Mouse (Mus musculus): ENCODE measurements at regions not wholly inside any gene's neighbourhood (a gene's known extent, or its start where the extent isn't known, plus 50 kb on each side); places are given as distances from the start of the nearest gene placed in this dataset.
A peak's percentile ranks its signal among the peaks of the same experiment; 100 is the strongest.

DNA sequence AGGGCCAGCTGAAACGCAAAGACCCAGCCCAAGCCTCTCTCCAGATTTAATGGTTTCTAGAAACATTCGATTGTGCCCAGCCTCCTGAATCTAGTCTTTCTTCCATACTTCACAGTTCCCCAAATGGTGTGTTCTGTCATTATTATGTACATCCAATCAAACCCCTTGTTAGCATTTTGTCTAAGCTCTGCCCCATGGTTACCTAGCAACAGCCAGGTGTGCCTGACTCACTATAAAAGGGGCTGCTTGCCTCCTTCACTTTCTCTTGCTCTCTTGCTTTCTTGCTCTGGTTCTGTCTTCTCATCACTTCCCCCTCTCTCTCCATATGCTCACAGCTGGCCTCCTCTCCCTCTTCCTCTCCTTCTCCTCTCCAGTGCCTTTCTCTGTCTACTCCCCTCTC, 217.8 kb downstream of the Phlda1 start:
- ATAC-seq (replicated peaks; ENCODE audit: low read depth, poor library complexity, severe bottlenecking): no peak

DNA sequence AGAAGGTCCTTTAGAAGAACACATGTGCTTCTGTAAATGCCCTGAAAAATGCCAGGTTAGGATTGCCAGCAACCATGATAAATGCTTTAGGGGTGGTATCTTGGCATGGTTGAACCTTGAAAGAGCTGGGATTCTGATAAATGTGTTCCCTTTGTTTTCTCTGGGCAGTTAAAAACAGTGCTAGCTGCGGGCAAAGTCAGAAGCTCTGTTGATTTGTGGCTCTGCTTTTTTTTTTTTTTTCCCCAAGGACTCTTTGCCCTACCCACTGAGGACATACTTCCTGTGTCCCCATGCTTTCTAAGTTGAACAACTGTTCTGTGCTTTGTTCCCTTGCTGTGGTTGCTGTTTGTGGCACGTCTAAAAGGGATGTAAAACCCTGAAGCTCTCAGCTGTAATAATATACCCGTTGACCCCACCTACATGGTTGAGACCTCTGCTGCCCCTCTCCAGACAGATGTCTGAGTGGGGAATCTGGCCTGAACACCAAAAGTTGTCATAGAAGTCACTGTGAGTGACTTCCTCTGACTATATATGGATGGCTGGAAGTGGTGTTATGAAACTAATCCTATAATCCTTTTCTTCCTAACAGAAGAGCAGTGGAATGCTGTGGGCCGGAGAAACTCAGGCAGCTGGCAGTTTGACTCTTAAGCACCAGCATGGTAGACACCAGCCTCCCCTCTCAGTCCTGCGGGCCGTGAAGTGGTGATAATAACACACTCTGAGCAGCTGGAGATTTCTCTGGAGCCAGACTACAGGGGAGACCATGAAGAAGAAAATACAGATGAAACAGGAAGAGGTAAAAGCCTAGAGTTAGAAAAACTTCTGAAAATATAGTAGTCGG, 218.7 kb downstream of the Phlda1 start:
- peak; percentile 57 for ATAC-seq (replicated peaks; ENCODE audit: low read depth, poor library complexity, severe bottlenecking)

DNA sequence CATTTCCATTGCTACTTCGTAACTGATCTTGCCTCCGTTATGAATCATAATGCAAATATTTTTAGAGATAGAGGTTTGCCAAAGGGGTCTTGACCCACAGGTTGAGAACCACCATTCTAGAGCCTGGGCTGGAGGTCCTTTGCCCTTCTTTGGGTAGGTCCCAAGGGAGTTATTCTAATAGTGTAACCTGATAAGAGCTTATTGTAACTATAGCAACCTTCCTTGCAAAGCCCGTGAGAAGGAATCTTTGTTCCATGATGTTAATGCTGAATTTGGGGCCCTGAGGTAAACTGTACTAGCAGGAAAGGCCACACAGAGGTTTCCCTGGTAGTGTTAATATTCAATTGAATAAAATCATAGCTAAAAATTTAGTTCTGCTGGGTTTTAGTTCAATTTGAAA, 229.9 kb downstream of the Phlda1 start:
- no peak for ATAC-seq (replicated peaks; ENCODE audit: low read depth, poor library complexity, severe bottlenecking)

DNA sequence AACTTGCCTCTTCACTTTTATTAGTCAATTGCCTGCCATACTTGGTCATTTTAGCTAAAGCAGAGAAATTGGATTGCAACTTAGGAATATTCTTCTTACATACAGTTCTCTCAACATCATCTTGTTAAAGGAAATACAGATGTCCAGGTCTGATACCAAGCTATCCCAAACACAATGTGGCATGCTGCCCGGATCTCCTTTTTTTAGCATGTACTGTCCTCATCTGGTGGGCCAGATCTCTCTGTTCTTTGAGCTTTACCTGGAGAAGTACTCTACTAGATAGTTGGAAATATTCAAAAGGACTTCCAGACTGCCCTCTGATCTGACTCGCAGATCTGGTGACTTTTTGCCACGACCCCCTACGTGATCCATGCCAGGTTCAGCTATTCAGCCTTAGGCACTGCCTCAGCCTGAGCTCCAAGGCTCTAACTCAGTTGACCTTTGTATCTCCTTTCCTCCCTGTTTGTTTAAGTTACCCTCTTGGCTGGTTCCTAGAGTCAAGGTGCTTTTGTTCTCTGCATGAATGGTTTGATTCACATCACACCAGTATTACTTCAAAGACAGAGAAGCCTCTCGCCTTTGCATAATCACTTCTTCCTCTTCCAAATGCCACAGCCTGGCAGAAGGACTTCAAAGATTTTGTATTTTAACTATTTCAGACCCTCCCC, 232.9 kb upstream of the Krr1 start:
- 0 out of 2 replicates have a peak, but pooled peaks have one; percentile 29 for ATAC-seq (replicated peaks; ENCODE audit: low read depth, poor library complexity, severe bottlenecking)

DNA sequence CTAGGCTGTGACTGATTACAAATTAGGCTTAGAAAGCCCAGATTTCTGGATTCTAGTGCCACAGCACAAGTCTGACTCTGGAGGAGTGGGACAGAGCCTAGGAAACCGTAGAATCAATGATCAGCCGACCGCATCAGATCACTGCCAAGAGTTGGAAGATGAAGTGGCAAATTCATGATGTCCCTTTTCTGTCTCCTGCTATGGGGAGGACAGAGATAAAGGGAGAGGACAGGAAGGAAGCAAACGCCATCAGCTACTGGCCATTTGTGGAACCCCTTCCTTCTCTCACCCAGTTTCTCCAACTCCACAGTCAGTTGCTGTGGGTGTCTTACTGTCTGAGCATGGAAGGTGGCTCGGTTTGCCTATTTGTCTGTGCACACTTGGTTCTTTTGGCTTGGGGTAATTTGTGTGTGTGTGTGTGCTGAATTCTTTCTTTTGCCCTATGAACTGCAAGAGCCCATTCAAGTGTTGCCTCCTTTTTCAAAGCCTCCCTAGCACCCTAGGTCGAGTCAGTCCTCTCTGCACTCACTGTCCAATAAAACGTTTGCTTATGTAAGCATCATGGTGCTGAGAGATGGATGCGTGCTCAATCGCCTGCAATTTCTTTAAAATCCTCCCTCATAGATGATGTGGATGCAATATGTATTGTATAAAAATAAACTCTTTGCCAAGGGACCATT, 231.7 kb upstream of the Krr1 start:
- ATAC-seq (replicated peaks; ENCODE audit: low read depth, poor library complexity, severe bottlenecking): no peak

DNA sequence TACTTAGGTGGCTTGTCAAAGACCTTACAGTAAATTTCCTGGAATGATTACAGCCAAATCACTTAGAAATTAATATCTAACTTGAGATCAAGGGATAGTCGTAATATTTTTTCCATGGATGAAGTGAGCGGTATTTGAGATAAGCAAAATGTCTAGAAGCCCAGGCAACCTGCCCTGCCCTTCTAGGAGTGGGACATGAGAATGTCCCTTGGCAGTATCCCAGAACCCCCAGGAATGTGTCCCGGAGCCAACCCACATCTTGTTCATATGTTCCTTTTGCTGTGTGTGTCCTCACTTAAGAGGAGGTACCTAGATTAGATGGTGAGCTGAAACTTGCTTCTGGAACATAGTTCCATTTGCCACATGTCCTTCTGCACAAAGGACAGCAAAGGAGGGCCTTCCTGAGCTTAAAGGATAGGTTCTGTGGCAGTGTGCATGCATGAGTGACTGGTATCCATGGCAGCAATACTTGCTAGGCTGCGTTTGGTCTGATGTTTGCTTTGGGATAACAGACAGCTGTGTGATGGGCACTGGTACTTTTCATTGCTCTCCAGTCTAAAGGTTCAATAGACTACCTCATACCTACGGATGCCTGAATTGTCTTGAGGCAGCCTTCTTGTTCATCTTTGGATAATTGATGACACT, 231.0 kb upstream of the Krr1 start:
- ATAC-seq (replicated peaks; ENCODE audit: low read depth, poor library complexity, severe bottlenecking): no peak

DNA sequence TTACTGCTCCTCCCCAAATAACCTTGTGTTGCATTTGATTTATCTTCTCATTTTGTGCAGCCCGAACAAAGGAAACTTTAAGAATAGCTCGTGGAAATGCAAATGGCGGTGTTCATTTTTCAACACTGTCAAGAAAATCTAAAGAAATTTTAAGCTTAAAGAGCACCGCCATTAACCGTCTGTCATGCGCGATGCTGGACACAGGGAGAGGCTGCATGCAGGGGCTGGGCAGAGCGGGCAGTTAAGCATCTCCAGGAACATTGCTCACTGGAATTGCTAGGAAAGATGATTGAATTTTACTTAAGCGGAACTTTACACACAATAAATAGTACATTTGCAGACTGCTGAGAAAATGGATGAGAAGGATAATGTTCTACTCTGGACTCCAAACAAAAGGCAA, 229.2 kb upstream of the Krr1 start:
- no peak for ATAC-seq (replicated peaks; ENCODE audit: low read depth, poor library complexity, severe bottlenecking)

DNA sequence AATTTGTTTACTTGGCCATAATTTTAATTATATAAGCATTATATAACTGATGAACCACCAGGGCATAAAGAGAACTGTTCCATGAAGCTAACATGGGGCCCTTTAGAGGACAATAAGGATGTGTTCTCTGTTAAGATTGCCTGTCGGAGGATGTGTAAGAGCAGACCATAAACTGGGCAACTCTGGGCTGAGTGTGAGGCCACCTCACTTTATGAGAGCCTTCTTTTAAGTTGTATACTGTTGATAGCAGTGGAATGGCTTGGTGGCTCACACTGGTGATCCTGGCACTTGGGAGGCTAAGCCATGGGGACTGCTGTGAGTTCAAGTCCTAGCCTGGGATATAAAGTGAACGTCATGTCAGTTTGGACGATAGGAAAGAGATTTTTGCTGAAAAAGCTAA, 227.3 kb upstream of the Krr1 start:
- ATAC-seq (replicated peaks; ENCODE audit: low read depth, poor library complexity, severe bottlenecking): no peak

DNA sequence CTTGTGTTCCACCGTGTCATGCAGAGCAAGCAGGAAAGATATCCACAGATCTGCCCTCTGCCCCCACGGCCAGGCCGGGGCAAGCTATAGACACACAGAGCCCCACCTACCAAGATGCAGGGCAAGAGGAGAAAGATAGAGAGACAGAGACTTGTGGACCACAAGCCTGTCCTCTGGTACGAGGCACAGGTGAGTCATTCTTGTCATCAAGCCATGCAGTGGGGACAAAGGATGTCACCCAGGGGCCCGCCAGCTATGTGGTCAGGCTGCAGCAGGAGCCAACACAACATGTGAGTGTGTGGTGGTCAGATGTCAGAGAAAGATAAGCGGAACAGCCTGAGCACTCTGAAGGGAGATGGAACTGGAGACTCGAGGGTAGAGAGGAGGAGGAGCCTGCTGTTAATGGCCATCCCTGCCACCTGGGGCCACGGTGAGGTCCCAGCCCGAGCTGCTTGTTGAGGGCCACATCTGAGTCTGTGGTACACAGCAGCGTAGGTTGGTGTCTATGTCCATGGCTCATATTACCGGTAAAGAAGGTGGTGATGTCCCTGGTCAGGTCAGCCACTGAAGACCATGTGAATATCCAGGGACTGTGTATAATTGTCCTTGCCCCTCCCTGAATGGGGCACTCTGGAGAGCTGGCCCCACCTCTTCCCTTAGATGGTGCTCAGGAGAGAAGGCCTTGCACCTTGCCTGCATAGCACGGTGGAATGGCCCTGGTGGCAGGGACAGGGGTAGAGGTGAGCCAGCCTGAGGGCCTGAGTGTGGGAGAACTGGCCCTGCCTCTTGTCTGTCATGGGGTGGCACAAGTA, 226.2 kb upstream of the Krr1 start:
- peak; percentile 92 for ATAC-seq (replicated peaks; ENCODE audit: low read depth, poor library complexity, severe bottlenecking)

DNA sequence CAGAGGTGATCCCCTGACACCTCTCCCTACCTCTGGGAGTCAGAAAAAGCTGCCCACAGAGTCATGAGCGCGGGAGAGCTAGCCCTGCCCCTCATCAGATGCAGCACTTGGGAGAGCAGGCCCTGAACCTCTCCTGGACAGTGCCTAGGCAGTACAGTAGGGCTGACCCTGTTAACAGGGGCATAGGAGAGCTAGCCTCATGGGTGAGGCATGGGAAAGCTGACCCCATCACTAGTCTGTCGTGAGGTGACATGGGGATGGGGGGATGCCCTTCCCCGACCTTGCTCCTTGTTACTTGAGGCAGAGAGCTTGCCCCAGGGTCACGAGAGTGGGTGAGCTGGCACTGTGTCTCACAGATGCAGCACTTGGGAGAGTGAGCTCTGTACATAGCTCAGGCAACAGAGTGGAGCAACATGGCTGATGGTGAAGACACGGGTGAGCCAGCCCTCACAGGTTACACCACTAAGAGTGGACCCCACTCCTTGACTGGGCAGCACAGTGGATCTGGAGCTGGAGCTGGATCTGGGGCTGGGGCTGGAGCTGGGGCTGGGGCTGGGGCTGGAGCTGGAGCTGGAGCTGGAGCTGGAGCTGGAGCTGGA, 225.5 kb upstream of the Krr1 start:
- ATAC-seq (replicated peaks; ENCODE audit: low read depth, poor library complexity, severe bottlenecking): no peak

DNA sequence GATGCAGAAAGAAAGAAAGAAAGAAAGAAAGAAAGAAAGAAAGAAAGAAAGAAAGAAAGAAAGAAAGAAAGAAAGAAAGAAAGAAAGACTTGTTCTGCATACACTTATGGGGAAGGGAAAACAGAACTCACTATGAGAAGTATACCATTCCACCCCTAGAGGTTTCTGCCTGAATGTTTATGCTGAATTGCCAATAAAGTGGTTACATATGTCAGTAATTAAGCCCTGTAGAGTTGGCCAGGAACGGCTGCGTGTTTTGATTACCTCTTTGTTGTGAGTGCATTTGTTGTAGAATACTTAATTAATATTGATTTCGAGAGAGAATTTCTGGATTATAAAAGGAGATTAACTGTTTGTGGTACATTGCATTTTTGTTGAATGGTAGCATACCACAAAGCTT, 224.0 kb upstream of the Krr1 start:
- no peak for ATAC-seq (replicated peaks; ENCODE audit: low read depth, poor library complexity, severe bottlenecking)

DNA sequence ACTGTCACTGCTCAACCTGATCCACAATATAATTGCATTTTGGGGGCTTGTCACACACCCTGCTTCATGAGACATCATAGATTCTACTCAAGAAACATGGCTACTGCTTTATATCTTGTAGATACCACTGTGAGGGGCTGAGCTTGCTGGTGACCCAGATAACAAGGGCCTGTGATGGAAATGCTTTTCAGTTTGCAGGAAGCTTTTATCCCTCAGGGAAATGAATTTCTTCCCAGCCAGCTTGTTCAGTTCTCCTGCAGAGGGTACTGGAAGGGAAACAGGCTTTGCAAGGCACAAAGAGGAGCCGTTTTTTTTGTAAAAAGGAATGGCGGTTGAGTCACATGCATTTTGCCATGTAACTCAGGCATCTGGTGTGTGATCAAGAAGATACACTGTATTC, 218.8 kb upstream of the Krr1 start:
- no peak for ATAC-seq (replicated peaks; ENCODE audit: low read depth, poor library complexity, severe bottlenecking)

DNA sequence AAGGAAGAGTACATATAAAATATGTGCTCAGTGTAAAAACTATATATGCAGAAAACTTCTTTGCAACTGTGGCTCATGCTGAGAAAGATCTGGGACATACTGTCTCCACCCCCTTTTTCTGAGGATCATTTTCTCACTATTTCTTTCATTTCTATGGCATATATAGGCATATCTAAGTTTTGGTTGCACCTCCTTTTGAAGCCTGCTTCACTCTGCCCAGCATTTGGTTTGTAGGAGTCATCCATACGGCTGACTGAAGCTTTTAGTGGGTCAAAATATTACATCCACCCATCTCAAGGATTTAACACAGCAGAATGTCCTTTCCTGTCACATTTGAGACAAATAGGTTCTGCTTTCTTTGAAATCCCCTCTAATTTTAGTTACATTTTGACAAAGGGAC, 216.5 kb upstream of the Krr1 start:
- no peak for ATAC-seq (replicated peaks; ENCODE audit: low read depth, poor library complexity, severe bottlenecking)

DNA sequence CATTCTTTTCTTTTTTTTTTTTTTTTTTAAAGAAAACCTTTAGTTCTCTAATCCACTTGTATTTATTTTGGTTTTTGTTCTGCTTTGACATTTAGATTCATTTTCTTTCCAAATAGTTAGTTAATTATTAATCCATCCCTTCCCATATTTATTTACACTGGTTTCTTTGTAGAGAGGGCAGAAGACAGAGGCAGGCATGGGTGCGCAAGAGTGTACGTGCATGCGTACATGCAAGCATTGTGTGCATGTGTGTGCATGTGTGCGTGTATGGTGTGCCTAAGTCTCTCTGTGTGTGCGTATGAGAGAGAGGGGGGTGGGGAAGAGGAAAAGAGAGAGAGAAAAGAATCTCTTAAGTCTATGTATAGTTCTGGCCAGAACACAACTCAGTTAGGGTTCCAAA, 215.9 kb upstream of the Krr1 start:
- no peak for ATAC-seq (replicated peaks; ENCODE audit: low read depth, poor library complexity, severe bottlenecking)

DNA sequence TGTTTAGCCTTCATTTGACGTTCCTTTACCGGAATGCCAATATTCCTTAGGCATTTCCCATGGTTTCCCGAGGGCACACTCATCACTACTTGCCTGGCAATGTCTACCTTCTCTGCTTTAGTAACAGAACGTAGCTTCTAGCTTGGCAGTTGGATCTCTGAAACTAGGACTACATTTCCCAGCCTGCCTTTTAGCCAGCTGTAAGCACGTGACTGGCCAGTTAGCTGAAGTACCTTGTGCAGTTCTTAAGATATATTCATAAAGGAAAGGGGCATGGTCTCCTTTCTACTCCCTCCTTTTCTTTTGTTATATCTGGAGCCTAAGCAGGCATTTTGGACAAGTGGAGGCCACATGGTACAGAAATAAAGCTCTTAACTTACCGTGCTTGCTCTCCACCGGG, 214.8 kb upstream of the Krr1 start:
- ATAC-seq (replicated peaks; ENCODE audit: low read depth, poor library complexity, severe bottlenecking): no peak

DNA sequence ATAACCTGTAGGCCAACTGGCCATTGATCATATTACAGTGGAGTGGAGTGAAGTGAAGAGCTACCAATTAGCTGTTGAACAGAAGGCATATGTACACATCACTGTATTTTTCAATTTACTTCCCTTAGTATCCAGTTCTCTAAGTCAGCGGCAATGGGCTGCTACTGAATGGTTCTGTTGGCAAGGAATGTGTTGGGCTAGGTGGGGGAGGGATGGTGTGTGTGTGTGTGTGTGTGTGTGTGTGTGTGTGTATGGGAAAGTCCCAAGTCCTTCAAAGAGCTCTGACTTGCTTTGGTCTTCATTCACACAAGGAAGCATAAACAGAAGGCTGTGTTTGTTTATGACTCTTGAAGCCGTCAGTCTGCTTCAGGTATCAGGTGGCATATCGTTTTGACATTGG, 213.0 kb upstream of the Krr1 start:
- ATAC-seq (replicated peaks; ENCODE audit: low read depth, poor library complexity, severe bottlenecking): no peak

DNA sequence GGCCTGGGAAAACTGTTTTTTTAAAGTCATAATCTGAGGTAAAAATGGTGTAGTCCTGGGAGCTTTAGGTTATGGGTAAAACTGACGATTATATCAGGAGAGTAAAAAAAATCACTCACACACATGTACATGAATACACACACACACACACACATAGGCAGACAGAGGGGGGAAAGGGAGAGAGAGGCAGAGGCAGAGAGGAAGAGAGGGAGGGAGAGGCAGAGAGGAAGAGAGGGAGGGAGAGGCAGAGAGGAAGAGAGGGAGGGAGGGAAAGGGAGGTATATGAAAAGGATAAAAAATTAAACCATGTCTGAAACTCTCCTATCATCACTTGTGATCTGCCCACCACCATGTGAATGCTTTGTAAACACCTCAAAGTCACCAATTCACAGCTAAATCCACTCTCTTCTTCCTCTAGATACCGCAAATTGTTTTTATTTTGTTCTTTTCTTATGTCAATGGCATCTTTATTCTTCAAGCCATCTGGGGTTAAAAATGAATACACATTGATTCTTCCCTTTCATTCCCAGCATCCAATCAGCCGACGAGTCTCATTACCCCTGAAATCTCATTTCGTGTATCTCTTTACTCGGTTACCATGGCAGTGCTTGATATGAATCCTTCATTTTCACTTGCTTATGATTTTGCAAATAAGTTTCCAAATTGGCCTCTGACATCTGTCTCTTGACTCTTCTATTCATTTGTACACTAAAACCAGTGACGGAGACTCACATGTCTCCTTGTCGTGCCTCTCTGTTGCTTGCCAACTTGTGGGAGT, 209.5 kb upstream of the Krr1 start:
- ATAC-seq (replicated peaks; ENCODE audit: low read depth, poor library complexity, severe bottlenecking): no peak

DNA sequence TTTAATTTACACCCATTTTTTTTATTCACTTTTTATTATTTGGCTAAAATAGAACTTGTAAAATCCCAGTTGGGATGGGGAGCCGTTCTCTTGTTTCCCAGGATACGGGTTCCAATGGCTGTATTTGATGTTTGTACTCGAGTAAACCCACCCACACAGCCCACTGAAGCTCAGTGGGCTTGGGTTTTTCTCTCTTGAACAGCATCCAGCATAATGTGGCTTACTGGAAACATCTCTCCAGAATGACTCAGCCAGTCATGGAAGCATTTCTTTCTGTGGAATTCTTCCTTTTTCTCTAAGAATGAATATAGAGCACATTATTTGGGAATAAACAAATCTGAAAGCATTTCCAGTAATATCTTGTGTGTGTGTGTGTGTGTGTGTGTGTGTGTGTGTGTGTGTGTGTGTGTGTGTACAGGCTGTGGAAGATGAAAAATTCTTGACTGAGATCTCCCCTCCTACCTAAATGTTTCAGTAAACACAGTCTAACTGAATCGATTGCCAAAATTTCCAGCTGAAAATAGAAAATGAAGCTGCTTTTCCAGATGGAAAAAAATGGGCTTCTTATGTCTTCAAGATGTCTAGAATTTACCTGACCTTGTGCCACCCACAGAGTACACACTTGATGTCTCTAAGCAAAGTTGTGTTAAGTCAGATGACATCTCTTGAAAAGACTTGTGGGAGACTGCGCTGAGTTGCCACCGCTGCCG, 205.3 kb upstream of the Krr1 start:
- ATAC-seq (replicated peaks; ENCODE audit: low read depth, poor library complexity, severe bottlenecking): no peak
